Mouse (Mus musculus) activated CD4-positive, CD25-positive, alpha-beta regulatory T cell (primary cell): Measurements from ENCODE around the gene Kdm3a. TPM values are rescaled to one million over a fixed set of nuclear protein-coding genes. Genes with fewer than 3 reads are reported as not detected.

Source experiments
- polyA plus RNA-seq, 2 experiments: library from polyadenylated mRNA; unstranded; fragments of 100-300 nt; shearing (Covaris generic); gene quantifications; one replicate each; pipeline ENCODE4 v1.2.1; 2017

Kdm3a gene
- 10 to 100 TPM; 49.4 to 65.2 TPM for polyA plus RNA-seq

GRCm38 (mm10) chr6:71632829-71633662 is at the start of gene Kdm3a:
Gene Kdm3a, minus strand, starts transcription at chr6:71632990.

DNA sequence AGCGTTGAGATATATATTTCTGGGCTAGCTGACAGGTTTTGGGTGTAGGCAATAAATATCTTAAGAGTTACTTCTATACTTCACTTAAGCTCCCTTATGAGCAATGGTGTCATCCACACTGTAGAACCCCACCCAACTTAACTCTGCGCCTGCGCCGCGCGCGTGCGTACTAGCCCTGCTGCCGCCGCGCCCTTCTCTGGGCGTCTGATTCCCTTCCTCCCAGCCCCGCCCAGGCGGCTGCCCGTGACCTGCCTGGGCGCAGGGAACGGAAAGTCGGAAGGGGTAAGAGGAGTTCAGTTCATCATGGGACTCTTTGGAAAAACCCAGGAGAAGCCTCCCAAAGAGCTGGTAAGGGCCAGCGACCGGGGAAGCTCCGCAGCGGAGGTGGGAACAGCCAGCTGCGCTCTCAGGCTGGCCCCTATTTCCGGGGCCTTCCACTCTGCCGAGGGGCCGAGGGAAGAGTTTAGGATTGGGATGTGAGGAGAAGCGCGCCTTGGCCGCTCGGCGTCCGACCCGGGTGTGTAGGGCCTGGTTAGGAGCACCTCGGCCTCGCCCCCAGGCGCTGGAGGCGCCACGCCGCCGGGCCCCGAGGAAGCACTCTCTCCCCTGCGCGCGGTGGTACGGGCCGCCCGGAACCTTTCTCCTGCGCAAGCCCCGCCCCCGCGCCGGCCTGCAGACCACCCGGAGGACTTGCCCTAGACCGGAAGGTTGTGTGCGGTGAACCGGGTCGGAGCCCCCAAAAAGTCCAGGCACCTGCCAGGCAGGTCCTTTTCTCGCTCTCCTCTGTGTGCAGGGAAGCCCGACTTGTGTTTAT is 88.9 kb downstream of the Kdm3a start, which contains the start of gene Chmp3:
Chmp3 (plus strand) TSS at position 112 of the 814 bp plus-strand sequence.

Other genes starting within 250 kb of the Kdm3a start
- 10 to 100 TPM; 33.4 to 43.4 TPM for gene Rmnd5a, start 192.4 kb downstream of the Kdm3a start, polyA plus RNA-seq
- gene Rnf103, start 139.1 kb downstream of the Kdm3a start, polyA plus RNA-seq = 10 to 100 TPM; 24.4 to 32.8 TPM
- 10 to 100 TPM; 71.7 to 74.2 TPM for gene Chmp3, start 89.2 kb downstream of the Kdm3a start, polyA plus RNA-seq
- under 1 TPM; 0.12 to 0.24 TPM for gene Reep1, start 74.6 kb upstream of the Kdm3a start, polyA plus RNA-seq
- gene Mrpl35, start 194.0 kb upstream of the Kdm3a start, polyA plus RNA-seq = 10 to 100 TPM; 46.9 to 56.0 TPM
- 100 to 1,000 TPM in 1 of 2 experiments, 10 to 100 TPM in 1; 98.6 to 100 TPM for gene Immt, start 198.3 kb upstream of the Kdm3a start, polyA plus RNA-seq